Mouse (Mus musculus) embryo, embryonic 9.5 days (tissue): ENCODE results near the gene Tmem127.
"Not testable (repeated sequence)": the region's sequence is repeated elsewhere in the genome, so short reads cannot be mapped to it uniquely, and the experiment has no call there.

Experiments used
- DNase-seq: peaks from one replicate; pipeline ENCODE4 v3.0.0-alpha.2; 2017; ENCODE audit errors: extremely low spot score

The Tmem127 gene

DNA sequence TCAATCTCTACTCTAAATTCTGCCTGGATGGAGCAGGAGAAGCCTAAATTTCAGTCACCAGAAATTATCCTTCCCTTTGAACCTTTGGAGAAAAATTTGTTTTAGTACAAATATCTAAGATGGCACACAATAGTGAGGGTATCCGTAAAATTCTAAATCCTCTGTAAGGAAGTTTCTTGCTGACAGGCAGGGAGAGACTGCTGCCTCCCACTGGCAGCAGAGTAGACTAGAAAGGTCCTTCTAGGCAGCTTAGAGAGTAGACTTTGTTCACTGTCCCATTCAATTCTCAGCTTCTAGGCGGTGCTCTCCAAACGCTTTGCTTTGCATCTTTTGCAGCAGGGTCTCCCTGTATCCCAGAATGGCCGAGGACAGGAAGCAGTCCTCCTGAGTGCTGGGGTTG lies 20.1 kb downstream of the Tmem127 start:
- no peak for DNase-seq

DNA sequence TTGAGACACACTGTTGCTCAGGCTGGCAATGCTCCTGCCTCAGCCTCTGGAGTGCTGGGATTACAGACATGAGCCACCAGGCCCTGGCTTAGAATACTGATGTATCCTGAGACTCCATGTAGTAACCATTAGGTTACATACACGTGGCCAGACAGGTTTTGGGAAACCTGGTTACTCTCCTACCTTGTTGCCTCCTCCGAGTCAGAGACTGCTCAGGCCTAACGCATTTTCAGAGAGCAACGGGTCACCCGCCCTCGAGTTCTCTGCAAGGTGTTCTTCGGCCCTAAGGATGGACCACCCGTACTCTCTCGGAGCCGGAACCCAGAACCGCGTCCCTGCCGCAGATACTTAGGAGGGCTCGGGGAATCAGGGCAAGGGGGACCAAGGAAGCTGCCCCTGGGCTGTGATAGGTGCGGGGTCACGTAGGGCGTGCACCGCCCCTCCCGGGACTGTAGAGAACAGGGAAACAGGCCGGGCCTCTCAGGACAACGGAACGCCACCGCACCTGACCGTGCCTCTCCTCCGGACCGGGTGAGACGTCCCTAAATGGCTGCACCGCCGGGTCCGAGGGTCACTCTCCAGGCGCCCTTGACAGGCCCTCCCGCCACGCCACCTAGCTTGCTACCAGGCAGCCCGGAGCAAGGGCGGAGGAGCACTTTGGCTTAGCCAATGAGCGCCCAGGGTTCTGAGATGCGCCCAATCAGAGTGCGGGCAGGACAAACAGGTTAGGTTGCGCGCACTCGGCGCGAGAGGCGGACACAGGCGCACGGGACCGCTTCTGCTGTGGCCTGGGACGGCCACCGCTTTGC lies 22.0 kb downstream of the Tmem127 start, which contains the start of gene Stard7:
Gene Stard7, plus strand, starts transcription at position 728 of the 809 bp plus-strand sequence.
- peak; percentile 97 for DNase-seq

DNA sequence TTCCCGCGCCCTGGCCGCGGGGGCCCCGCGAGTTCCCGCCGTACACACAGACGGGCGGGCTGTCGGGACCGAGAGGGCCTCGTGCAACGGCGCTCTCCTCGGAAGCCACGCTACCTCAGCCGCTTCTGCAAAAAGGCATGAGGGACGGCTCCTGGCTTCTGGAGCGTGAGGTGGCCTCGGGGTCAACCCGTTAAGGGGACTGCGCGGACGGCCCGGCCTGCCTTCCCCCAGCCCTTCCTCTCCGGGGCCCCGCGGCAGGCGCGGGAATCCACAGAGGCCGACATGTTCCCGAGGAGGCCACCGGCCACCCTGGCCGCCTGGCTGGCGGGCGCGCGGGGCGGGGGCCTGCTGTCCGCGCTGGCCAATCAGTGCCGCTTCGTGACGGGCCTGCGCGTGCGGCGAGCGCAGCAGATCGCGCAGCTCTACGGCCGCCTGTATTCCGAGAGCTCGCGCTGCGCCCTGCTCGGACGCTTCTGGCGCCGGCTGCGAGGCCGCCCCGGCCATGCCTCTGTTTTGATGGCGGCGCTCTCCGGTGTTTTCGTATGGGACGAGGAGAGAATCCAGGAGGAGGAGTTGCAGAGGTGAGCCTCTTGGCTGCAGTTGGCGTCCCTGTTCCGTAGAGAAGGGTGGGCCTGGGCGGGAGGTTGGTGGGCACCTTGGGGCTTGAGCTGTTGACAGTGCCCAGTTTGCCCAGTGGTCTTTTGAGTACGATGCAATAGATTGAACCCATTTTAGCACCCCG lies 22.8 kb downstream of the Tmem127 start:
- DNase-seq: peak; percentile 86

GRCm38 (mm10) chr2:127271042-127271515 lies 23.4 kb downstream of the Tmem127 start:
- peak; percentile 7 for DNase-seq

GRCm38 (mm10) chr2:127272049-127272448 lies 24.3 kb downstream of the Tmem127 start:
- DNase-seq: not testable (repeated sequence)

DNA sequence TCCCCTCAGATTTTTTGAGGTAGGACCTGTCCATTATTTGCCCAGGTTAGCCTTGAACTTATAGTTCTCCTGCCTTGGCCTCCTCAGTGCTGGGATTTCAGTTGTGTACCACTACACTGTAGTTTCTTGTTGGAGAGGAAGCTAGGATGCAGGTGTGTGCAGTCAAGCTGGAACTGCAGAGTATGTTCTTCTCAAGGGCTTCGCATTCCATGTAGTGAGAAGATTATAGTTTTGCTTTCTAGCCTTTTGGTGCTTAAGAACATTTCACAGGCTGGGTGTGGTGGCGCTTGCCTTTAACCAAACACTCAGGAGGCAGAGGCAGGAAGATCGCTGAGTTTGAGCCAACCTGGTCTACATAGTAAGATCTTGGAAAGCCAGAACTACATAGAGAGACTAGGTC lies 25.1 kb downstream of the Tmem127 start:
- no peak for DNase-seq

GRCm38 (mm10) chr2:127274590-127274989 lies 26.9 kb downstream of the Tmem127 start:
- no peak for DNase-seq

- DNase-seq: no peak
These were observed 28.0 kb downstream of the Tmem127 start for GRCm38 (mm10) chr2:127275551-127276320.

- DNase-seq: no peak
These were observed 30.5 kb downstream of the Tmem127 start for GRCm38 (mm10) chr2:127278162-127278561.

GRCm38 (mm10) chr2:127292250-127292649 lies 44.5 kb downstream of the Tmem127 start:
- no peak for DNase-seq

- DNase-seq: no peak
These were observed 49.5 kb downstream of the Tmem127 start for GRCm38 (mm10) chr2:127297001-127297805.

DNA sequence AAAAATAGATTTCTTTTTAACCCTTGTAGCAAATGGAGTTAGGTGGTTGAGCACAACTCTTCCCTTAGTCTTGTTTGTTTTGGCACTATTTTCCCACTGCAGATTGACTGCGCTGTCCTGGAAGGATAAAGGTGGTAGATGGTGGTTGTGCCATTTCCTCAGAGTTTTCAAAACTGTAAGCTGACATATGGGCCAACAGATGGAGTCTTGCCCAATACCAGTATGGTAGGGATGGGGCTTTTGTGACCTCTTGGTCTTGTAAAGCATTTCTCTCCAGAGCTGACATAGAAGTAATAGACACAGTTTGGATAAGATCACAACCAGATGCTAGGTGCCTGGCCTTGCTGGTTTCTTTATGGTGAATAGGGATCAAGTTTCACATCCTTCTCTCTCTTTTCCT lies 50.3 kb downstream of the Tmem127 start:
- DNase-seq: no peak

- DNase-seq: no peak
These were observed 53.0 kb downstream of the Tmem127 start for GRCm38 (mm10) chr2:127300701-127301100.

DNA sequence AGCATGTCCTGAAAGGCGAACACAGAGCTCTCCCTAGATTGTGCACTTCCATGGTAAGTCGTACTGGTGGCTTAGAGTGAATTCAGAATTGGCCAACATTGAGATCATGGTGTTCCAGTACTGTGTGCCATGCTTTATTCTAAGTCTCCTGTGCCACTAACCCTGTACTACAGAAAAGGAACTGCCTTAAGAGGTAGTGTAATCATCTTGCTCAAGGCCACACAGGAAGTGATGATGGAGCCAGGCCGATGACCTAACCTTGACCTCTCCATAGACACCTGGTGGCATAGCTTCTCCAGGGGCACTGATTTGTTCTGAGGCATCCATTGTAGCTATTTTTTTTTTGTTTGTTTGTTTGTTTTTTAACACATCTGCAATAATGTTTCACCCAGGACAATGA lies 54.2 kb downstream of the Tmem127 start:
- DNase-seq: no peak

GRCm38 (mm10) chr2:127304192-127304591 lies 56.5 kb downstream of the Tmem127 start:
- not testable (repeated sequence) for DNase-seq

GRCm38 (mm10) chr2:127304609-127305210 lies 57.0 kb downstream of the Tmem127 start:
- no peak for DNase-seq

GRCm38 (mm10) chr2:127306123-127306522 lies 58.4 kb downstream of the Tmem127 start:
- DNase-seq: no peak

DNA sequence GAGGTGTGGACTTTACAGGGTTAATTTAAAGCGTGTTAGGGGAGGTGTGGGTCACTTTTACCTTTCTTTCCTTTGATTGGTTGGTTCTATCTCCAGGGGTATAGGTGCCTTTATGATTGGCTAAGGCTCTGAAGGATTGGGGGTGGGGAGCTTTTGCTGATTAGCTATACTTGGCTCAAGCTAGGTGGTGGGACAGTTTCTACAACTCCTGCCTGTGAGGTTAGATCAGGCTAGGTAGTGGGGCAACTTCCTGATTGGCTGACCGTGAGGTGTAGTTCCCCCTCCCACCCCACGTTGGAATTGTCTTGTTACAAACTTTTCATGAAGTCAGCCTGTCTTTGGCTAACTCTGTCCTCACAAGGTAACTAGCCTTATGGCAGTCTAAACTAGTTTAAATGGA lies 59.5 kb downstream of the Tmem127 start:
- DNase-seq: no peak

GRCm38 (mm10) chr2:127308660-127309059 lies 61.0 kb downstream of the Tmem127 start:
- DNase-seq: no peak

GRCm38 (mm10) chr2:127310246-127310645 lies 62.5 kb downstream of the Tmem127 start:
- no peak for DNase-seq

- no peak for DNase-seq
These were observed 63.0 kb downstream of the Tmem127 start for GRCm38 (mm10) chr2:127310685-127311084.
